Mouse (Mus musculus) stomach, postnatal 0 days (tissue): ENCODE results near the gene Ddo. TPM values are rescaled to one million over a fixed set of nuclear protein-coding genes. Genes with fewer than 3 reads are reported as not detected.

Source experiments
- ATAC-seq: fragments of 200-750 bp; cut with Nextera tagmentation; 2 replicates; pipeline ENCODE4 v1.8.0; 2017; ENCODE audit not compliant: low FRiP score, low TSS enrichment
- DNase-seq: peaks from one replicate; pipeline ENCODE4 v3.0.0-alpha.2; 2016; ENCODE audit warnings: low spot score
- H3K27ac ChIP-seq: fragments of 300-500 bp; sonication (generic); replicated peaks from 2 replicates; pipeline ENCODE4 v1.5.1; 2014; ENCODE audit warnings: mild to moderate bottlenecking, control low read depth
- H3K27me3 ChIP-seq: fragments of 300-500 bp; sonication (generic); 2 replicates; pipeline ENCODE4 v1.6.1; 2014; ENCODE audit warnings: low read length; ENCODE audit not compliant: control insufficient read depth, insufficient read depth
- H3K36me3 ChIP-seq: fragments of 300-500 bp; sonication (generic); 2 replicates; pipeline ENCODE4 v1.6.1; 2014; ENCODE audit warnings: low read length, mixed read lengths; ENCODE audit not compliant: control insufficient read depth, insufficient read depth
- H3K4me1 ChIP-seq: fragments of 300-500 bp; sonication (generic); replicated peaks from 2 replicates; pipeline ENCODE4 v1.6.1; 2014; ENCODE audit warnings: antibody characterized with exemption; ENCODE audit not compliant: control insufficient read depth, insufficient read depth
- H3K4me2 ChIP-seq: fragments of 300-500 bp; sonication (generic); replicated peaks from 2 replicates; pipeline ENCODE4 v1.6.1; 2014; ENCODE audit warnings: low read depth, mild to moderate bottlenecking, control low read depth, moderate library complexity
- H3K4me3 ChIP-seq: fragments of 300-500 bp; sonication (generic); 2 replicates; pipeline ENCODE4 v1.5.1; 2014; ENCODE audit warnings: low read depth, low read length, control low read depth
- H3K9ac ChIP-seq: fragments of 300-500 bp; sonication (generic); 2 replicates; pipeline ENCODE4 v1.6.1; 2014; ENCODE audit warnings: mild to moderate bottlenecking, low read length, control low read depth, mixed read lengths
- H3K9me3 ChIP-seq: fragments of 300-500 bp; sonication (generic); 2 replicates; pipeline ENCODE4 v1.6.1; 2016; ENCODE audit warnings: low read length; ENCODE audit not compliant: control insufficient read depth
- CTCF ChIP-seq: IDR thresholded peaks from 2 replicates; pipeline ENCODE4 v1.5.1; 2016; ENCODE audit warnings: antibody characterized with exemption, low read depth, mild to moderate bottlenecking, moderate library complexity
- EP300 ChIP-seq: optimal IDR thresholded peaks from 2 replicates; pipeline ENCODE3; 2016; ENCODE audit warnings: antibody characterized with exemption
- WGBS: fragments of 180-500 bp; shearing (Covaris S2); extraction: QIAGEN DNeasy Blood & Tissue Kit; methylation state at CpG from one replicate; pipeline ENCODE4 v1.1.7; 2014; 5-methylcytosine and 5-hydroxymethylcytosine counted together
- polyA plus RNA-seq: library from polyadenylated mRNA; unstranded; fragments of >200 nt; fragmentation: Nextera tagmentation; extraction: Ambion mirVana; gene quantifications from 2 replicates; pipeline ENCODE4 v1.2.1, GENCODE M21; 2015

Ddo gene
- polyA plus RNA-seq, 1 experiment from 2014 or later = 2.8 TPM

DNA sequence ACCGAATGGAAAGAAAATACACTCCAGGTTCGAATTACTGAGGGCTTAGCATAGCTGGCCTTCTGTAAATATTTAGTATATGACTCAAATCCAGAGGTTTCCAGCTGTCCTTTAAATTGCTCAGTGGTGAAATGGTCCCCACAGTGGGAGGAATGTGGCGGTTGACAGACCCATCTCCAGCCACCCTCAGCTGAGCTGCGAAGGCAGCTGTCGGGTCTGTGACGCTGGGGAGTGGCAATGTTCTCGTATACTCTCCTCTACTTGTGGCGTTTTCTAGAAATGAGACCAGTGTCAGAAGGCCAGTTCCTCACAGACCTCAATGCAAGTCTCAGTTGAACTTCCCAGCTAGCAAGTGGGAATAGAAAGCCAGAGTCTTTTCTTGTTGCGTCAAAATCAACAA is 14.6 kb downstream of the Ddo start:
- WGBS = 31% methylated on average over 9 of the region's 9 CpGs
- Histone ChIP-seq H3K4me2 (no peak overlapping the region), H3K9ac (no peak overlapping the region), H3K9me3 (no peaks in the 10 kb centered on the region), H3K4me3 (no peak overlapping the region), H3K27me3 (no peaks in the 10 kb centered on the region), H3K36me3 (no peaks in the 10 kb centered on the region), H3K27ac (no peak overlapping the region), H3K4me1 (no peaks in the 10 kb centered on the region)
- ATAC-seq (no peak), DNase-seq (no peak)
- TF ChIP-seq EP300 (no peak), CTCF (peak; percentile 19; the same call in 1 of the 2 replicates)

DNA sequence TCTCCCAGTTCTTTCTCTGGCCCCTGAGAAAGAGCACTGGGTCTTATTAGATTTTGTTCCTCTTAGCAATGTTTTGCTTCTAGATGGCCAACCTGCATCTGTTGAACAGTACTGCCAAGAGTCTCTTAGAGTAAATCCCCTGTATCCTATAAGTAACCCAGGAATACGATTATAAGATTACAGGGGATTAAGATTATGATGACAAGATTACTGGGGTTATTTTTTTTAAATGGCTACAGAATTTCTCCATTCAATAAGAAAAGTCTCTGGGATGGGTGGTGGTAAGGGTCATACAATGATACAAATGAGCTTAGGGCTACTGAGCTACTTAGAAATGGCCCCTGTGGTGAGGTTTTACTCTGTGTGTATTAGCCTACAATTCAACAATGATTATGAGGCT is 15.5 kb downstream of the Ddo start:
- H3K9ac ChIP-seq = no peak overlapping the region
- H3K27me3 ChIP-seq = no peaks in the 10 kb centered on the region
- H3K4me1 ChIP-seq = no peaks in the 10 kb centered on the region
- H3K4me2 ChIP-seq = no peak overlapping the region
- no peak for TF ChIP-seq CTCF
- no peak for TF ChIP-seq EP300
- DNase-seq (no peak), ATAC-seq (no peak)
- H3K4me3 ChIP-seq = no peak overlapping the region
- H3K9me3 ChIP-seq = no peaks in the 10 kb centered on the region
- 45% methylated on average over 1 of the region's 1 CpGs for WGBS
- no peaks in the 10 kb centered on the region for H3K36me3 ChIP-seq
- H3K27ac ChIP-seq = no peak overlapping the region

DNA sequence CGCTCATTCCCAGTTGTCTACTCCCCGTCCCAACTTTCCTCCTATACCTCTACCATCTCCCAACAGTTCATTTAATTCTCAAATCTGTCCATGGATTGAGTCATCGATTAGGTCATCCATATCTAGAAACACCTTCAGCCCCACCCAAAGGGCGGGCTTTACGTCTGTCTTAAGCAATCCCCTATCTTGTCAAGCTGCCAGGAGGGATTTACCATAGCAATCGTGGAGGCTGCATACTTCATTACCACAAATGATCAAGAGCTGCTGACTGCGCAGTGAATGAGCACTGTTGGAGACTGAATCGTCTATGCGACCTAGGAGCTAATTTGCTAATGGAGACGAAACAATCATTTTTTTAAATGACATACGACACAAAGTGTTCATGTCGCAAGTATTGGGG is 19.0 kb downstream of the Ddo start:
- no peaks in the 10 kb centered on the region for H3K36me3 ChIP-seq
- WGBS = 72% methylated on average over 12 of the region's 12 CpGs
- no peak overlapping the region for H3K9ac ChIP-seq
- H3K27ac ChIP-seq = no peak overlapping the region
- ATAC-seq (no peak), DNase-seq (no peak)
- H3K9me3 ChIP-seq = no peaks in the 10 kb centered on the region
- H3K4me1 ChIP-seq = no peaks in the 10 kb centered on the region
- no peak overlapping the region for H3K4me3 ChIP-seq
- no peak for TF ChIP-seq CTCF
- no peak for TF ChIP-seq EP300
- no peaks in the 10 kb centered on the region for H3K27me3 ChIP-seq
- H3K4me2 ChIP-seq = no peak overlapping the region

DNA sequence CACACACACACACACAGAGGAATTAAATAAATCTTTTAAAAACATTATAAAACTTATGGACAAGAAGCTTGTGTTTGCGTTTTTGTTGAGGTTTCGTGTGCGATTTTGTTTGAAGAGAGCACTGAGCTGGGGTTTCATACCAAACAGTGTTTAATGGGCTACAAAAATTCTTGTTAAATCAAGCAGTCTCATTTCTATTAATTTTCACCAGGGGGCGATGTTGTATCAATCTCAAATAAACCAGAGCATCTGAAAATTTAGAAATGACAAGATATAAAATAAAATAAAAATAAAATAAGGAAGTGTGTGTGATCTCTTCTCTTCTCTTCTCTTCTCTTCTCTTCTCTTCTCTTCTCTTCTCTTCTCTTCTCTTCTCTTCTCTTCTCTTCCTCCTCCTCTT is 19.8 kb downstream of the Ddo start:
- WGBS = 19% methylated on average over 4 of the region's 4 CpGs
- no peaks in the 10 kb centered on the region for H3K9me3 ChIP-seq
- peak; percentile 72 for TF ChIP-seq CTCF
- TF ChIP-seq EP300 = no peak
- no peaks in the 10 kb centered on the region for H3K27me3 ChIP-seq
- DNase-seq (no peak), ATAC-seq (no peak)
- no peak overlapping the region for H3K9ac ChIP-seq
- H3K4me3 ChIP-seq = no peak overlapping the region
- no peaks in the 10 kb centered on the region for H3K36me3 ChIP-seq
- no peak overlapping the region for H3K27ac ChIP-seq
- no peak overlapping the region for H3K4me2 ChIP-seq
- H3K4me1 ChIP-seq = no peaks in the 10 kb centered on the region

DNA sequence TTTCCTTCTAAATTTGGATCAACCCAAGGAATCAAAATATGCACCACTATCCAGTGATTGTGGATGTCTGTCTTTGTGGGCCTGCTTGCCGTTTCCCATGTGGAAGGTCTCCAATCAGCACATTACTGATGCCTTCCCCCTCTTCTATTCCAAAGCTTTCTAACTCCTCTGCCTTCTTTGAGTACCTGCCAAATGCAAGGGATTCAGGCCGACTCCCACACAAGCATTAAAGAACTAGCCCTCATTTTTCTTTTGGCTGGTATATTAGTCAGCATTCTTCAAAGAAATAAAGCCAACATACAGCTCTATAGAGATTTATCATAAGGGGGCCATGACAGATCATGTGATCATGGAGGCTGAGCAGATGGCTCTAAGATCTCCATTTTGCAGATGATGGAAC is 21.9 kb downstream of the Ddo start:
- Histone ChIP-seq H3K9ac (no peak overlapping the region), H3K9me3 (no peaks in the 10 kb centered on the region), H3K4me1 (no peaks in the 10 kb centered on the region), H3K4me3 (no peak overlapping the region), H3K27ac (no peak overlapping the region), H3K4me2 (no peak overlapping the region), H3K36me3 (no peaks in the 10 kb centered on the region), H3K27me3 (no peaks in the 10 kb centered on the region)
- DNase-seq (no peak), ATAC-seq (no peak)
- 38% methylated on average over 2 of the region's 2 CpGs for WGBS
- no peak for TF ChIP-seq CTCF
- TF ChIP-seq EP300 = no peak

DNA sequence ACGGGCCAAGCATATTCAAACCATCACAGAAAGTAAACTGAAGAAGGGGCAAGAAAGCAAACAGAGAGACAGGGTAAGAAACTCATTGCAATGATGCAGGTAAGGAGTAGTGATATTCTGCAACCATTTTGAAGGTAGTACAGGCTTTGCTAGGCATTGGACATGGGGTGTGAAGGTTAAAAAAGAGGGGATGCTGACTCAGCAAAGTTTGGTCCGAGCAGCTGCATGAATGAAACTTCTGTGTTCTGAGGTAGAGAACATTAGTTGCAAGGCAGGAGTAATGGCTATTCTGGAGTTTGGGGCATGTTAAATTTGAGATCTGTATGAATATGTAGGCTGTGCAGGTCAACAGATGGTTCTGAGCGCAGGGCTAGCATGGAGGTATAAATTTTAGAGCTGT is 35.5 kb downstream of the Ddo start:
- no peak overlapping the region for H3K4me3 ChIP-seq
- H3K9me3 ChIP-seq = no peaks in the 10 kb centered on the region
- H3K27ac ChIP-seq = no peak overlapping the region
- ATAC-seq = no peak
- WGBS = 82% methylated on average over 3 of the region's 3 CpGs
- no peak for DNase-seq
- no peaks in the 10 kb centered on the region for H3K4me1 ChIP-seq
- H3K4me2 ChIP-seq = no peak overlapping the region
- no peak overlapping the region for H3K9ac ChIP-seq
- H3K36me3 ChIP-seq = no peaks in the 10 kb centered on the region
- no peak for TF ChIP-seq EP300
- TF ChIP-seq CTCF = no peak
- no peaks in the 10 kb centered on the region for H3K27me3 ChIP-seq
